Mouse (Mus musculus) urinary bladder, postnatal 25 days (tissue): ENCODE results near the gene Cdc34.

ENCODE experiments used
- DNase-seq: peaks from one replicate; pipeline ENCODE4 v3.0.0; 2022; ENCODE audit warnings: low spot score

The Cdc34 gene

DNA sequence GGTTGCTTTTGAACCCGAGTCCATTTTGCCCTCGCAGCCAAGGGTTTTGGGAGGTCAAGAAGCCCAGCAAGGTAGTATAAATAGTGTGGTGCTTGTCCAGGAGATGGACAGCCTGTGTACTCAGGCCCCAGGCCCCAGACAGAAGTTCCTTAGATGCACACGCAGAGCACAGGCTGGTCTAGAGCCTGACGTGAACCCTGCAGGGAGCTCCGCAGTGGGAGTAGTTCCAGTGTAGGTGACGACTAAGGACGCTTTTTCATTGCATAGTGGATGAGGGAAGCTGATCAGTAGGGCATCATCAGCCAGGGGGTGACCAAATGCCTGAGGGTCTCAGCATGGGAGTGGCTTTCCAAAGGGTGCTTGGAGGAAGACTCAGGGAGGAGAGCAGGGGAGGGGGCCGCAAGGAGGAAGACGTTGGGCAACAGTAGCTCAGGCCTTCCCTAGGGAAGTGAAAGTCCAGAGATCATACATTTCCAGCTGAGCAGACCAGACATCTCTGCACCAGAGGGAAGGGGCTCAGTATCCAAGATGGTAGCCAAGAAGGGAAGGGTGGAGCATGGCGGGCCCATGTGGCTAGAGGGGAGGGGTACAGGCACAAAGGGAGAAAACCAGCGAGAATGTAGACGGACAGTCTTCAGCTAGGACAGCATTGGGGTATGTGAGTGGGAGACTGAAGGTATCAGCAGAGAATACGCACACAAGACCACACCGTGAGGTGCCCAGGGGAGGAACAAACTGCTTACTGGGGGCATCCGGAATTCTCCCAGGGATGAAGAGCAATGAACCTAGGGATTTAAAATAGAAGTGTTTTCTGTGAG is 11.7 kb upstream of the Cdc34 start:
- DNase-seq = no peak

DNA sequence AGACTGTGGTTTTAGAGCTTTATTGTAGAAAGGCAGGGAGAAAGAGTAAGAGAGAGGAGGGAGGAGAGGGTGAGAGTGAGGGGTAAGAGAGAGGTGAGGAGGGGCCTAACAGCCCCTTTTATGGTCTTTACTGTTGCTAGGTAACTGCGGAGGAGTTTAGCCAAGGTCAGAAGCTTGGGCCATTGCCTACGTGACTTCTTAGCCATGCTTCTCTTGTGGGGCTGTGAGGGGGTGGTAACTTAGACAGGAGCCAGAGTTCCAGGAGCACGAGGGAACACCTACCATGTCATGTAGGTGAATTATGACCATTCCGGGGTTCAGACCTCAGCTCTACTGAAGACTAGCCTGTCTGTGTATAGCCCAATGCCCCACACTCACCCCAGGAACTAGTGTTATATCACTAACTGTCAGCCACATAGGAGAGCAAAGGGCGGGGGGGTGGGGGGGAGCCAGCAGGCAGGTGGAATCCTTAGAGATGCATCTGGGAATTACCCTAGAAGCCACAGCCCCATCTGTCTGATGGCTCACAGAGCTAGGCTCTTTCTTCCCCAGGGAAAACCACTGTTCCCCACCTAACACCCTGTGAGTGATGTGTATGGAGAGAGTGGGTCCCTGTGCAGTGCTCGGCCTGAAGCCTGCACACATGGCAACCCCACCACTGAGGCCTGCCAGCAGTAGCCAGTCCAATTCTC is 10.5 kb upstream of the Cdc34 start:
- no peak for DNase-seq

DNA sequence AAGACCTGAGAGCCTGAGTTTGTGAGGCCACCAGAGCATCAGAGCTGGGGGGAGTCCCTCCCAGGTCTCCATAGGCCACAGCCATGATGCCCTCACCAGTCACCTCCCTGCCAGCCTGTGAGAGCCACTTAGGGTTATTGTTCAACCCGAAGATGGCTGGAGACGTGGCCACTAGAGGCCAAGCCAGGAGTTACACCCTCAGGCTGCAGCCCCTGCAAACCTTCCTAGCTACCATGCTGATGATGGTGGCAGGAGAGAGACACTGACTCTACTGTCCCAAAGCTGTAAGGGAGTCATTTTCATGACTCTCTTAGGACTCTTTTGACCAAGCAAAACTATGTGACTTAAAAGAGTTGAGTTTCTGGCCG is 9.9 kb upstream of the Cdc34 start:
- no peak for DNase-seq

DNA sequence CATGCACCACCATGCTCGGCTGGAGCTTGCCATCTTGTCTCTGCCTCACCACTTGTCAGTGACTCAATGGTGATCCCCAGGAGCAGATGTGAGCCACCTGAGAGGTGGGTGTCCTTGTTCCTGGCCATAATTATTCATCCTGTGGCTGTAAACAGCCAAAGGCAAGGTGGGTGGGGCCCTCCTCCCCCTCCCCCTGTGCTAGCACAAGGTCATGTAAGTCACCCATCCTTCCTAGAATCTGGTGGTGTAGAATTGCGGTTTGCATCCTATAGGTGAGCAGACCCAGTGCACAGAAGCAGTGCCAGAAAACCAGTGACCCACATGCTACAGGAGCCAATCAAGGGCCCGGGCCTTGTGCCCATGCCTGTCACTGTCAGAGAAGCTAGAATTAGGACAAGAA is 8.9 kb upstream of the Cdc34 start:
- DNase-seq = no peak

DNA sequence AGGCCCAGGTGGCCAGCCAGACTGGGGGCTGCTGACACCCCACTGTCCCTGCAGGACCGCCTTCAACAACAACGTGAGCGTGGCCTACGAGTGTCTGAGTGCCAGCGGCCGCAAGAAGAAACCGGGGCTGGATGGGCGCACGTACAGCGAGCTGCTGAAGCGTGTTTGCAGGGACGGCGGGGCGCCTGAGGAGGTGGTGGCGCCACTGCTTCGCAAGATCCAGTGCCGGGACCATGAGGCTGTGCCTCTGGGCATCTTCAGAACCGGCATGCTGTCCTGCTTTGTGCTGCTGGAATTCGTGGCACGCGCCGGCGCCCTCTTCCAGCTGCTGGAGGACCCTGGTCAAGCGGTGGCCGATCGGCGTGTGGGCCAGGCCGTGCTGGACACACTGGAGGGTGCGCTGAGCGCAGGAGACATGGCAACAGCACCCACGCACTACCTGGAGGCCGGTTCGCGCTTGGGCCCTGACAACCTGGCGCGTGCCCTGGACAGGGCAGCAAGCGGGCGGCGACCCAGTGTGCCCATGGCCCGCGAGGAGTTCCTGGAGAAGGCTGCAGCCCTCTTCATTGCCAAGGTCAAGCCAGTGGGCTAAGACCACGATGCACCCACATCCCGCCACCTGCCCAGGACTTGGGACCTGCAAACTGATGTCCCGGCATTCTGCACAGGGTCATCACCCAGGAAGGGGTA is 6.5 kb upstream of the Cdc34 start:
- DNase-seq = no peak

DNA sequence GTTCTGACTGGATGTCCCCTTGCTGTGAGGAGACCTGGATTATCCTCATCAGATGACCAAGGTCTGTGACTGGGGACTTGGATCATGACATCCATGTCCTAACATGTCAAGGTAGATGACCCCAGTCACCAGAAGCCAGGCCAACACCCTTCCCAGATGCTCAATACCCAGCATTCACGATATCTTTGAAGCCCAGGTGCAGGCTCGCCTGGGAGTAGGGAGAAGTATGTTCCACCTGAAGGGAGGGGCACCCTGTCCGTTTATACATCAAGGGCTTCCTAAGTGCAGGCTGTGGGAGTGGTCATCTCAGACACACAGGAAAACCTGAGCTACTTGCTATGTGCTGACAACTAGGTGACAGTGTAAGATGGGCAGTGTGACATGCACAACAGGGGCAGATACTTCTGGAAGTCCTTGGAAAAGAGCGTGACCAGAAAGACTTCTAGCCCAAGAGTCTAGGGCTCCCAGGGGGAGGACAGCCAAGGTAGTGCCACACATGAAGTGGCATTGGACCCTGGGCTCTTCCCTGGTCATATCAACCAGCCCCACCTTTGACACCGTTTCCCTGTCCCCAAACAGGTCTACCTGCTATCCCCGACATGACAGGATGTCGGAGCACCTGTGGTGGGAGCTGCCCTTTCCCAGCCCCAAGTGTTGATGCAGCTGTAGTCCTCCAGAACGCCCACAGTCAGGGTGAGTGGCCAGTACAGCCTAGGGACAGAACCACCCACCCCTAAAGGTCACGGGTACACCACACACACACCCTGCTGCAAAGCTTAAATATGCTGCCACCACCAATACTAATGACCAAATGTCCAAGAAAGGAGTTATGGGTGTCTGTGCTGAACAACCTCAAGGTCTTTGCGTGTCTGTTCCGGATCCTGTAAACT is 1.1 kb upstream of the Cdc34 start:
- no peak for DNase-seq

DNA sequence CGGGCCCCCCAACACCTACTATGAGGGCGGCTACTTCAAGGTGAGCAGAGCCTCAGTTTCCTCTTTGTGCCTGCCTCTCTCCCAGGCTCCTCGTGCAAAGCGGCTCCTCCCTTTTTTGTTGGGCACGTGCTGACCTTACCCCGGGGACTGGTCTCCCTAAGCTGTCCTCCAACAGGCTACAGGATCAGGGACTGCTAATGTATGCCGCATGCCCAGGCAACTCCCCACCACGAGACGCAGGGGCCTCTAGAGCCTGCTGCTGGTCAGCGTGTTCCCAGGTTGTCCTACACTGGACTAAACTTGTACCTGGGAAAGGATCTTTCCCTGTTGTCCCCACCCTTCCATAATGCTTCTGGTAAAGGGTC is 538 bp downstream of the Cdc34 start:
- DNase-seq = no peak

DNA sequence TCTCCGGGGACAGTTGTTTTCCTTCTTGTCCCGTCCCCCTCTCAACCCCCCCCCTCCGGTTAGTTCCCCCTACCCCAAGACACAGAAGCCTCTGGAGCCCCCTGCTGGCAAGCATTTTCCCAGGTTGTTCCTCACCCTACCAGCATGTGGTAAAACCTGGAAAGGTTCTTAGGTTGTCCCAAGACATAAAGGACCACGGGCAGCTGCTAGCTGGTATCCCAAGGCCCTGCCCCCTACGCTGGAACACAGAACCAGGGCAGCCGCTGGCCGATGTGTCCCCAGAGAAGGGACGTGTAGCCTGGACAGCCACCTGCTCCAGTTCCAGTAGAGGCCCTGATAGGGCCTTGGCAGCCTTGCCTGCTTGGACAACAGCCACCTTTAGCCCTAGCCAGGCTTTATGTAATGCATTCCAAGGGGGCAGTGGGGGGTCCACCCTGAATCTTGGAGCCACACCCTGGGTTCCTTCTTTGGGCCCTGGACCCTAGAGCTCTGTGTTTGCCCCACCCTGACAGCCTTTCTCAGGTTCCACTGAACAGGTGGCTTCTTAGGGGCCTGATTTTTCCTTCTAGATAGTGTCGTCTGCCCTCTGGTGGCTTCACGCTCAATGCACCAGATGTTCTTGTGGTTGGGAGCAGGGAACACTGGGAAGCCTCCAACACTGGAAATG is 1.1 kb downstream of the Cdc34 start:
- DNase-seq = peak; percentile 60

DNA sequence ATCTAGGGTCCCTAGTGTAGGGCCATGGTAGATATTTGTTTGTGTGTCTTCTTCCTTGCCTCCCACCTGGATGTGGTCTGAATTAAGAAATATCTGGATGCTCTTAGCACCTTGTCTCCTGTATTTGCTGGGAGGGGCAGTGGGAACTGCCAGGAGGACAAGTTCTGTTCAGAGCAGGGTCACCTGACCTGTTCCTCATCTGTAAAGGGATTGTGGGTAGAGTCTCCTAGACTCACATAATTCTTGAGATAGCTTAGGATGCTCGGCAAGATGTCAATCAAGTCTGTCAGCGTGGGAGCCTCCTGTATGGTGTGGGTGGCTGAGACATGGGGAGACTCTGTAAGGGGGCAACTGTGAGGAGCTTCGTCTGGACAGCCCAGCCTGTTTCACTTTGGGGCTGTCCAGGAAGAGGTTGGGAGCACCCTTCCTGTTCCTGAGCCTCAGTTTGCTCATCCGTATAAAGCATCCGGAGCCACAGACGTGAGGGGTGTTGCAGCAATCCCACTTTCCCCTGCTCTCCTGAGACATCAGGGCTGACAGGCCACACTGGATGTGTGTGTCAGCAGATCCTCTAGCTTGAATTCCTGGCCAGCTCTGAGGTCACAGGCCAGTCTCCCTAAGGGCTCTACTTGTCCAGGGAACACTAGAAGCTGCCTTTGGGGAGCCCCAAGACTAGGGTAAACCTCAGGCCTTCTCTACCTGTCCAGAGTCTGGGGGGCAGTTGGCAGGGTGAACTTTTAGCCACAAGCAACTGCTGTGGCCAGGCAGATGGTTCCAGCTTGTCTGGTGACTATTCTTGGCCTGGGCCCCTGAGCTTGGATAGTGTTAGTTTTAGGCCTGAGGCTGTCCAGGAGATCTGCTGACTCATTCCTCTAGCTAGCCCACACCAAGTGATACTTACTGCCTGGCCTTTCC is 2.0 kb downstream of the Cdc34 start:
- no peak for DNase-seq

DNA sequence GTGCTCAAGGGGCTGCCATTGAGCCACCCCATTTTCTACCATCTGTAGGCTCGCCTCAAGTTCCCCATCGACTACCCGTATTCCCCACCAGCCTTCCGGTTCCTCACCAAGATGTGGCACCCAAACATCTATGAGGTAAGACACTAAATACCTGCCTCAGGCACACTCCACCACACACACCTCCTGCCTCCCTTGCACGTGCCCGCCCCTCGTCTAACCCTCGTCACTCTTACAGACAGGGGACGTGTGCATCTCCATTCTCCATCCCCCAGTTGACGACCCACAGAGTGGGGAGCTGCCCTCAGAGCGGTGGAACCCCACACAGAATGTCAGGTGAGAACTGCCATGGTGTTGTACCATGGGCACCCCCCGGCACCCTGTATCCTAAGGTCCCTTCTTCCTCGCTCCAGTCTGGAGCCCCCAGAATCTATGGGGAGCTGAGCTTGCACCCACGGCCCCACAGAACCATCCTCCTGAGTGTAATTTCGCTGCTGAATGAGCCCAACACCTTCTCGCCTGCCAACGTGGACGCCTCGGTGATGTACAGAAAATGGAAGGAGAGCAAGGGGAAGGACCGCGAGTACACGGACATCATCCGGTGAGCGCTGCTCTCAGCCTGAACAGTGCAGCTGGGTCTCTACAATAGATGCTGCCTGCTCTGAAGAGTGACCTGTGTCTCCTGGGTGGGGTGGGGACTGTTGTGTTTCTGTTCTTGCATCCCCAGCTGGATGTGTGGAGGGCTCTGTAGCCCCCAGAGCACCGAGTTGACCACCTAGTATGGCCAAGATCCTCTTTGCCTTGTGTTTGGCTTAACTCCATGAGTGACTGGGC is 3.0 kb downstream of the Cdc34 start:
- DNase-seq = no peak

DNA sequence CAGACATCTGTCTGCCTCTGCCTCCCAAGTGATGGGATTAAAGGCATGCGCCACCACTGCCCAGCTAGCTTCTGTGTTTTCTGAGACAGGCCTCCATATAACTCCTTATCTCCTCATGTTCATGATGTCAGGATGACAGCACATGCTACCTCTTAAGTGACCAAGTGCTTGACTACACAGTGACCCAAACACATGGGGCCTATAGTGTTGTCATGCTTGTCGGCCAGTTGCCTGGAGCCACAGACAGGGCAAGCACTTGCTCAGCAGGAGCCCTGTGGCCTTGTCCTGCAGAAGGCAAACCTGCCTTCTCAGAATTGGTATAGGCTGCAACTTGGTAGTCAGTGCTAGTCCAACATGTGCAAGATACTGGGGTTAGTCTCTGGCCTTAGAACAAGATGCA is 4.2 kb downstream of the Cdc34 start:
- DNase-seq = no peak

DNA sequence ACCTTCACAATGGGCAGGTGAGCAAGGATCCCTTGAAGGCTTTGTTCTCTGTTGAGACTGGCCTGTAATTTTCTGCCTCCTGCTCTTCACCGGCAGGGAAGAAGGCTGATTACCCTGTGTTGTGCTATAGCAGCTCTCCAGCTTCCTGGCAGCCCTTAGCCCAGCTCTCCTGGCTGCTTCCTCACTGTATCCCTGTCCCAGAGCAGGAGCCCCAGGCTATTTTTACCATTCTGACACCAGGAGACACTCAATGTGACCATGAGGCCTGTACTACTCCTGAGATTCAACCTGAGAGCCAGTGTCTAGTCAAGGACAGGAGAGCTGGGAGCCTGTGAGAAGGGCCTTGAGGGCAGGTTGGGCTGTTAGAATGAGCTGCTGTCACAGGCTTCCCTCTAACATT is 4.7 kb downstream of the Cdc34 start:
- DNase-seq = no peak

DNA sequence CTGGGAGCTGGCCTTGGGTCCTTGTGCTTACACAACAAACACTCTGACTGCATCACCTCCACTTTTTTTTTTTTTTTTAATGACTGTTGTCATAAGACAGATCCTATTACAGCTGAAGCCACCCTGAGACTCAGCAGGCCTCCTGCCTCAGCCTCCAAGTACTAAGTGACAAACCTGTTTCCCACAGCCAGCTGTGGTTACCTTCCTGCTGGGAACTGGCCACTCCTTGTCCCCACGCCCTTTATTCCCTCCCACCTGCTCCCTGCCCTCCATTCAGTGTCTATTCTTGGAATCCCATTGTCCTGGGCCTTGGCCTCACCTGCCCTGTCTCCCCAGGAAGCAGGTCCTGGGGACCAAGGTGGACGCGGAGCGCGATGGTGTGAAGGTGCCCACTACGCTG is 5.5 kb downstream of the Cdc34 start:
- DNase-seq = no peak

DNA sequence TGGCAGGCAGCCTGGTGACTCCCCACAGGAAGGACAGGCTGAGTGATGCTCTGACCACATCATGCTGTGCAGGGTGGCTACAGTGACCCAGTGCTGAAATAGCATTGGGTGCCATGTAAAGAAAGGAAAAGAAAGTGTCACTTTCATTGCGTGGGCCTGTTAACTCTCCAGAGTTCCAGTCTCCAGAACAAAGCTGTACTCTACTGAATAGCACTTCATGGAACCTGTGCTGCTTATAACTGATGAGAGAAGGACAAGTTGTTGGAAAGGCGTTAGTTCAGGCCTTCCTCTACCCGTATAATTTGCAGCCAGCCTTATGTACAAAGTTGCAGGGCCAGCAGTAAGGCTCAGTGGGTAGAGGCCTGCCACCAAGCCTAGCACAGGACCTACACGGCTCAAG is 6.7 kb downstream of the Cdc34 start, which contains the start of gene Gzmm:
Gzmm (plus strand) TSS at position 301 of the 400 bp plus-strand sequence.
- no peak for DNase-seq

DNA sequence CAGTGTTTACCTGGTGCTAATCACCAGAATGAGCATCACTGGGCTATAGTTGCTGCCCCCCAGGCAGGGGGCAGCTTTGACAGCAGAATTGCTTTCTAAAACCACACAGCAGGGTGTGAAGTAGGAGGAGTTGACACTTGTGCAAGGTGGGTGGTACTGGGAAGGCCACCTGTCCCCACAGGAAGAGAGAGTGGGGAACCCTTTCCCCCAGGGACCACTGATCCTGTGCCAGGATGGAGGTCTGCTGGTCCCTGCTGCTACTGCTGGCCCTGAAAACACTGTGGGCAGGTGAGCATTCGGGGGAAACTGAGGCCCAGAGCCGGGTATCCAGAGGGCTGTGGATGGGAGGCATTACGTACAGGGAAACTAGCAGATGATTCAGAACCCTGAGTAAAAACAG is 7.2 kb downstream of the Cdc34 start:
- DNase-seq = no peak

DNA sequence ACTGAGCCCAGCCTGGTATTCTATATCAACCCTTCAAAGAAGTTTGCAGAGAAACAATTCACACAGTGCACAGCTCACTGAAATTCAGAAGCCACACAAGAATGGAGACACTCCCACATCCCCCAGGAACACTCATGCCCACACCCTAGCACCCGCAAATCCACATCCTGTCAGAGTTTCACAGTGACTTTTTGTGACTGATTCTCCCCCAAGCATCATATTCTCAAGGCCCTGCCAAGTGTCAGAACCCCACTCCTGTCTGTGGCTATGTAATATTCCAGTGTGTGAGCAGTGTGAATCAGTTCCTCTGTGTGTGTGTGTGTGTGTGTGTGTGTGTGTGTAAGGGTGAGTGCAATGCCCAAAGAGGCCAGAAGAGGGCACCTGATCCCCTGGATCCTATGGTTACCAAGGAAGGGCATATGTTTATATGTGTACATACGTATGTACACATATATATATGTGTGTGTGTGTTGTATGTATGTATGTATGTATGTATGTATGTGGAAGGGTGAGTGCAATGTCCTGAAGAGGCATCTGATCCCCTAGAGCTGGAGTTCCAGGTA is 10.1 kb downstream of the Cdc34 start:
- no peak for DNase-seq

DNA sequence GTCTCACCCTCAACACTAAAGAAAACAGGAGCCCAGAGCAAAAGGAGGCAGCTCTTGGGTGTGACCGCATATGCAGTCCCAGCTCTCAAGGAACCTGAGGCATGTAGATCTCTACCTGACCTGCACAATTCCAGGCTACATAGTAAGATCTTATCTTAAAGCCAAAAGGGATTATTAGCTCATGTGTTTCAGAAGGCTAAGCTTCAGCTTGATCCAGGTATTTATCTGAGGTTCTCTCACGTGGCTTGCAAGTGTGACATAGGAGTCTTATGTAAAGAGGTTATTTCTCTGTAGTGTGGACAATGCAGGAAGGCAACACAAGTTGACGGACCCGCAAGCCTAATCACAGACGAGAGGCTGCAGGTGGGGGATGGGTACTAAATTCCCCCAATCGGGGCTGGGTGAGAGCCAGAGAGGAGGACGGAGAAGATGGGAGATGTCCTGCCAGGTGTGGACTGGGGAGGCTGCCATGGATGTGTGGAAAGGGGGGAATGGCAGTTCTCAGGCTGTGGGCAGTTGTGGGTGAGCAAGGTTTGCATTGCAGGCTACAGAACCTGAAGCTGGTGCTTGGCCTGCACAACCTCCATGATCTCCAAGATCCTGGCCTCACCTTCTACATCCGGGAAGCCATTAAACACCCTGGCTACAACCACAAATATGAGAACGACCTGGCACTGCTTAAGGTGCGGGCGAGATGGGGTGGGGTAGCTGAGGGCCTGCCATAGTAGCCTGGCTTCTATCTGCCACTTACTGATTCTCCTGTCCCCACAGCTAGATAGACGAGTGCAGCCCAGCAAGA is 11.8 kb downstream of the Cdc34 start:
- DNase-seq = no peak

DNA sequence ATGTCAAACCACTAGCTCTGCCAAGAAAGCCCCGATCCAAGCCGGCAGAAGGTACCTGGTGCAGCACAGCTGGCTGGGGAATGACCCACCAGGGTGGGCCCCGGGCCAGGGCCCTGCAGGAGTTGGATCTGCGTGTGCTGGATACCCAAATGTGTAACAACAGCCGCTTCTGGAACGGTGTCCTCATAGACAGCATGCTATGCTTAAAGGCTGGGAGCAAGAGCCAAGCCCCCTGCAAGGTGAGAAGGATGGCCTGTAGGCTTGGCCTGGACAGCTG is 12.3 kb downstream of the Cdc34 start:
- DNase-seq = no peak
